Mouse (Mus musculus): ENCODE measurements around the gene Tiam1.

The Tiam1 gene

GRCm38 (mm10) chr16:89954525-89954924 is 189.0 kb downstream of the Tiam1 start:
- no peak for DNase-seq (ENCODE audit: low read depth, low spot score)

- DNase-seq (ENCODE audit: low read depth, low spot score): no peak
Measured at GRCm38 (mm10) chr16:89954114-89954513, 189.5 kb downstream of the Tiam1 start.

GRCm38 (mm10) chr16:89952821-89953220 is 190.7 kb downstream of the Tiam1 start:
- DNase-seq (ENCODE audit: low read depth, low spot score): no peak

- no peak for DNase-seq (ENCODE audit: low read depth, low spot score)
Measured at GRCm38 (mm10) chr16:89950754-89951153, 192.8 kb downstream of the Tiam1 start.

- no peak for DNase-seq (ENCODE audit: low read depth, low spot score)
Measured at GRCm38 (mm10) chr16:89950251-89950650, 193.3 kb downstream of the Tiam1 start.

- no peak for DNase-seq (ENCODE audit: low read depth, low spot score)
Measured at GRCm38 (mm10) chr16:89948040-89948439, 195.5 kb downstream of the Tiam1 start.

- DNase-seq (ENCODE audit: low read depth, low spot score): no peak
Measured at GRCm38 (mm10) chr16:89946816-89947215, 196.8 kb downstream of the Tiam1 start.

- DNase-seq (ENCODE audit: low read depth, low spot score): no peak
Measured at GRCm38 (mm10) chr16:89944604-89945283, 198.8 kb downstream of the Tiam1 start.

- no peak for DNase-seq (ENCODE audit: low read depth, low spot score)
Measured at GRCm38 (mm10) chr16:89944050-89944449, 199.5 kb downstream of the Tiam1 start.

GRCm38 (mm10) chr16:89943267-89943971 is 200.2 kb downstream of the Tiam1 start:
- DNase-seq (ENCODE audit: low read depth, low spot score): no peak

- DNase-seq (ENCODE audit: low read depth, low spot score): no peak
Measured at GRCm38 (mm10) chr16:89940696-89941095, 202.9 kb downstream of the Tiam1 start.

- no peak for DNase-seq (ENCODE audit: low read depth, low spot score)
Measured at GRCm38 (mm10) chr16:89938277-89938676, 205.3 kb downstream of the Tiam1 start.

- DNase-seq (ENCODE audit: low read depth, low spot score): no peak
Measured at GRCm38 (mm10) chr16:89936571-89936970, 207.0 kb downstream of the Tiam1 start.

GRCm38 (mm10) chr16:89935398-89935797 is 208.2 kb downstream of the Tiam1 start:
- DNase-seq (ENCODE audit: low read depth, low spot score): no peak

GRCm38 (mm10) chr16:89934616-89935015 is 209.0 kb downstream of the Tiam1 start:
- no peak for DNase-seq (ENCODE audit: low read depth, low spot score)

GRCm38 (mm10) chr16:89933976-89934375 is 209.6 kb downstream of the Tiam1 start:
- no peak for DNase-seq (ENCODE audit: low read depth, low spot score)

GRCm38 (mm10) chr16:89928611-89929010 is 215.0 kb downstream of the Tiam1 start:
- no peak for DNase-seq (ENCODE audit: low read depth, low spot score)

GRCm38 (mm10) chr16:89924249-89924890 is 219.2 kb downstream of the Tiam1 start:
- no peak for DNase-seq (ENCODE audit: low read depth, low spot score)

GRCm38 (mm10) chr16:89923311-89923710 is 220.3 kb downstream of the Tiam1 start:
- no peak for DNase-seq (ENCODE audit: low read depth, low spot score)

- no peak for DNase-seq (ENCODE audit: low read depth, low spot score)
Measured at GRCm38 (mm10) chr16:89922458-89922857, 221.1 kb downstream of the Tiam1 start.

GRCm38 (mm10) chr16:89921370-89921769 is 222.2 kb downstream of the Tiam1 start:
- DNase-seq (ENCODE audit: low read depth, low spot score): no peak

GRCm38 (mm10) chr16:89920417-89920816 is 223.2 kb downstream of the Tiam1 start:
- no peak for DNase-seq (ENCODE audit: low read depth, low spot score)

- DNase-seq (ENCODE audit: low read depth, low spot score): no peak
Measured at GRCm38 (mm10) chr16:89917404-89917803, 226.2 kb downstream of the Tiam1 start.

All from retina, adult 2 months (tissue).